Comparison of ENCODE assay signal across 25 mouse cellular contexts in genomic region chr14:105505261-105505660, GRCm38 (mm10).
DNase-seq lines count a peak whose midpoint lies in the region; TF ChIP-seq lines count a peak whose summit lies in the region.
"Had no signal": no experiment of that assay in that cellular context is flagged by ENCODE, and none has a peak within 500 bp of the region (broad histone marks: within the 10 kb centered on the region; RNA-seq: fewer than 3 reads in every experiment).

No protein-coding gene starts in this region.

- no peak for DNase-seq in gastrocnemius, adult 2 months
- no peak for DNase-seq in gastrocnemius, adult 8-10 months (ENCODE audit: low spot score in 2 of 2)
- peak; percentile 92 for DNase-seq in A20 (ENCODE audit: low read depth, low spot score)
- peak; percentile 70 for DNase-seq in limb, embryonic 10.5 days (ENCODE audit: low spot score)
- no peak for DNase-seq in frontal cortex, postnatal 25 days (ENCODE audit: low spot score in 2 of 2)
- no peak for DNase-seq in thymus, postnatal 0 days (ENCODE audit: low spot score)
- DNase-seq: adrenal gland, postnatal 25 days; cerebellum, adult 11 months; cerebellum, adult 9-10 months; kidney, postnatal 14 days; layer of hippocampus, adult 9-11 months; right cerebral cortex, adult 18-20 months; right cerebral cortex, postnatal 4 days; thymus, adult 18-20 months; thymus, postnatal 36 days had no signal

- no peak overlapping the region for H3K4me3 ChIP-seq in gastrocnemius, adult 2 months
- no peak overlapping the region for H3K4me3 ChIP-seq in brown adipose tissue, adult 24 weeks (ENCODE audit: insufficient read depth, low read depth, low read length)
- no peak overlapping the region for H3K4me3 ChIP-seq in limb, embryonic 10.5 days
- H3K4me3 ChIP-seq: embryonic facial prominence, embryonic 12.5 days; heart, embryonic 15.5 days; hindbrain, embryonic 12.5 days; limb, embryonic 12.5 days; liver, embryonic 15.5 days; lung, embryonic 15.5 days; myocyte; neural tube, embryonic 12.5 days had no signal

- intact Hi-C loops in gastrocnemius, adult 2 months (cut with DNase I), result no loop called here

- H3K27ac ChIP-seq in gastrocnemius, adult 2 months, result peak overlapping the region; percentile 72
- peak overlapping the region; percentile 79 for H3K27ac ChIP-seq in brown adipose tissue, adult 24 weeks (replicated peaks; ENCODE audit: low read depth, low read length)
- H3K27ac ChIP-seq in limb, embryonic 10.5 days, result no peak overlapping the region
- H3K27ac ChIP-seq: embryonic facial prominence, embryonic 12.5 days; heart, embryonic 15.5 days; hindbrain, embryonic 12.5 days; limb, embryonic 12.5 days; liver, embryonic 15.5 days; lung, embryonic 15.5 days; neural tube, embryonic 12.5 days; stomach, postnatal 0 days had no signal

- H3K4me1 ChIP-seq in brown adipose tissue, adult 24 weeks (ENCODE audit: control insufficient read depth, insufficient read depth, insufficient read length, low read length), result peaks cover 5% of the 10 kb centered on the region; the same call in 1 of the 2 replicates
- H3K4me1 ChIP-seq in limb, embryonic 10.5 days, result peaks cover 55% of the 10 kb centered on the region
- H3K4me1 ChIP-seq: liver, embryonic 15.5 days had no signal

- no peaks in the 10 kb centered on the region for H3K36me3 ChIP-seq in limb, embryonic 10.5 days
- H3K36me3 ChIP-seq: embryonic facial prominence, embryonic 12.5 days; heart, embryonic 15.5 days; hindbrain, embryonic 12.5 days; limb, embryonic 12.5 days; liver, embryonic 15.5 days; lung, embryonic 15.5 days; neural tube, embryonic 12.5 days had no signal

- peaks cover 23% of the 10 kb centered on the region; the same call in 1 of the 2 replicates for H3K27me3 ChIP-seq in limb, embryonic 10.5 days (ENCODE audit: low read depth, poor library complexity, severe bottlenecking)
- H3K27me3 ChIP-seq: heart, embryonic 15.5 days; hindbrain, embryonic 12.5 days; lung, embryonic 15.5 days had no signal

- no peak for TF ChIP-seq CTCF in gastrocnemius, adult 2 months (IDR thresholded peaks at IDR 0.05)

- WGBS in limb, embryonic 10.5 days, result 42% methylated on average over 4 of the region's 4 CpGs

- H3K9me3 ChIP-seq in limb, embryonic 10.5 days (replicated peaks), result no peaks in the 10 kb centered on the region
- H3K9me3 ChIP-seq: embryonic facial prominence, embryonic 12.5 days; heart, embryonic 15.5 days; hindbrain, embryonic 12.5 days; limb, embryonic 12.5 days; liver, embryonic 15.5 days; lung, embryonic 15.5 days; neural tube, embryonic 12.5 days had no signal

Comparison
In these comparisons a context has a peak if more than half of its experiments do, and no peak if none do; other contexts are left out.
1. DNase-seq: peak in A20 (single experiment) and limb, embryonic 10.5 days (single experiment); none in gastrocnemius, adult 2 months (single experiment), gastrocnemius, adult 8-10 months (0 of 2), frontal cortex, postnatal 25 days (0 of 2) and thymus, postnatal 0 days (single experiment).